23 mouse cellular contexts compared by ENCODE assay signal in genomic region chr15:12629164-12629563, GRCm38 (mm10).
"Had no signal": no experiment of that assay in that cellular context is flagged by ENCODE, and none has a peak within 500 bp of the region (broad histone marks: within the 10 kb centered on the region; RNA-seq: fewer than 3 reads in every experiment).

No protein-coding gene starts in this region.

- DNase-seq: kidney, adult 18-20 months; kidney, adult 9 months; kidney, postnatal 14 days; kidney, postnatal 4 days; left cerebral cortex, postnatal 4 days; liver, postnatal 0 days; lung, postnatal 36 days; right cerebral cortex, adult 18-20 months; right cerebral cortex, postnatal 14 days; right cerebral cortex, postnatal 4 days; thymus, adult 2 months; thymus, postnatal 14 days; thymus, postnatal 4 days had no signal

- H3K4me2 ChIP-seq: limb, embryonic 12.5 days; limb, embryonic 15.5 days; liver, embryonic 11.5 days; lung, embryonic 15.5 days; midbrain, embryonic 15.5 days; neural tube, embryonic 12.5 days; neural tube, embryonic 15.5 days had no signal

- ATAC-seq: liver, postnatal 0 days; midbrain, embryonic 15.5 days had no signal

- H3K4me3 ChIP-seq: limb, embryonic 12.5 days; limb, embryonic 15.5 days; lung, embryonic 15.5 days; megakaryocyte, embryonic 14.5 days; midbrain, embryonic 10.5 days; midbrain, embryonic 15.5 days; neural tube, embryonic 12.5 days; neural tube, embryonic 15.5 days had no signal

- H3K9me3 ChIP-seq: limb, embryonic 15.5 days; lung, embryonic 15.5 days; midbrain, embryonic 10.5 days; midbrain, embryonic 15.5 days; neural tube, embryonic 12.5 days; neural tube, embryonic 15.5 days had no signal

- H3K9ac ChIP-seq: limb, embryonic 12.5 days; limb, embryonic 15.5 days; liver, embryonic 14.5 days; liver, postnatal 0 days; lung, embryonic 15.5 days; midbrain, embryonic 15.5 days; neural tube, embryonic 12.5 days; neural tube, embryonic 15.5 days had no signal

- H3K27ac ChIP-seq: limb, embryonic 12.5 days; limb, embryonic 15.5 days; liver, embryonic 14.5 days; lung, embryonic 15.5 days; midbrain, embryonic 10.5 days; midbrain, embryonic 15.5 days; neural tube, embryonic 12.5 days; neural tube, embryonic 15.5 days had no signal

- H3K27me3 ChIP-seq: limb, embryonic 12.5 days; limb, embryonic 15.5 days; lung, embryonic 15.5 days; megakaryocyte, embryonic 14.5 days; midbrain, embryonic 15.5 days; neural tube, embryonic 12.5 days; neural tube, embryonic 15.5 days had no signal

- H3K4me1 ChIP-seq: midbrain, embryonic 15.5 days had no signal

- H3K36me3 ChIP-seq: limb, embryonic 12.5 days; limb, embryonic 15.5 days; lung, embryonic 15.5 days; midbrain, embryonic 10.5 days; midbrain, embryonic 15.5 days; neural tube, embryonic 12.5 days; neural tube, embryonic 15.5 days had no signal
